Mouse (Mus musculus) heart, embryonic 12.5 days (tissue): Measurements from ENCODE around the gene Adam10. TPM values are rescaled to one million over a fixed set of nuclear protein-coding genes. Genes with fewer than 3 reads are reported as not detected.

Experiments used
- ATAC-seq: fragments of 200-750 bp; cut with Nextera tagmentation; 2 replicates; pipeline ENCODE4 v1.8.0; 2017; ENCODE audit warnings: moderate TSS enrichment, moderate library complexity; ENCODE audit not compliant: insufficient number of reproducible peaks, low FRiP score
- H3K27ac ChIP-seq: fragments of 300-500 bp; sonication (generic); 2 replicates; pipeline ENCODE4 v1.5.1; 2016; ENCODE audit warnings: mild to moderate bottlenecking, moderate library complexity; ENCODE audit not compliant: poor library complexity, severe bottlenecking
- H3K27me3 ChIP-seq: fragments of 300-500 bp; sonication (generic); replicated peaks from 2 replicates; pipeline ENCODE4 v1.6.1; 2016; ENCODE audit warnings: mild to moderate bottlenecking, moderate library complexity
- H3K36me3 ChIP-seq: fragments of 300-500 bp; sonication (generic); 2 replicates; pipeline ENCODE4 v1.6.1; 2016; ENCODE audit warnings: mild to moderate bottlenecking, moderate library complexity
- H3K4me1 ChIP-seq: fragments of 300-500 bp; sonication (generic); replicated peaks from 2 replicates; pipeline ENCODE4 v1.6.1; 2016; ENCODE audit warnings: mild to moderate bottlenecking
- H3K4me2 ChIP-seq: fragments of 300-500 bp; sonication (generic); 2 replicates; pipeline ENCODE4 v1.6.1; 2016; ENCODE audit warnings: mild to moderate bottlenecking, moderate library complexity
- H3K4me3 ChIP-seq: fragments of 300-500 bp; sonication (generic); 2 replicates; pipeline ENCODE4 v1.5.1; 2016; ENCODE audit warnings: mild to moderate bottlenecking
- H3K9ac ChIP-seq: fragments of 300-500 bp; sonication (generic); 2 replicates; pipeline ENCODE4 v1.6.1; 2016; ENCODE audit warnings: mild to moderate bottlenecking, moderate library complexity
- H3K9me3 ChIP-seq: fragments of 300-500 bp; sonication (generic); replicated peaks from 2 replicates; pipeline ENCODE4 v1.6.1; 2016; ENCODE audit warnings: mild to moderate bottlenecking, moderate library complexity
- WGBS: fragments of 180-500 bp; shearing (Covaris S2); methylation state at CpG from one replicate; pipeline ENCODE4 v1.1.7; 2016; 5-methylcytosine and 5-hydroxymethylcytosine counted together
- polyA plus RNA-seq: library from polyadenylated mRNA; unstranded; fragments of >200 nt; fragmentation: Nextera tagmentation; extraction: Ambion mirVana; gene quantifications from 2 replicates; pipeline ENCODE4 v1.2.1, GENCODE M21; 2016

Adam10 gene
- polyA plus RNA-seq, 1 experiment from 2014 or later = 107 TPM

DNA sequence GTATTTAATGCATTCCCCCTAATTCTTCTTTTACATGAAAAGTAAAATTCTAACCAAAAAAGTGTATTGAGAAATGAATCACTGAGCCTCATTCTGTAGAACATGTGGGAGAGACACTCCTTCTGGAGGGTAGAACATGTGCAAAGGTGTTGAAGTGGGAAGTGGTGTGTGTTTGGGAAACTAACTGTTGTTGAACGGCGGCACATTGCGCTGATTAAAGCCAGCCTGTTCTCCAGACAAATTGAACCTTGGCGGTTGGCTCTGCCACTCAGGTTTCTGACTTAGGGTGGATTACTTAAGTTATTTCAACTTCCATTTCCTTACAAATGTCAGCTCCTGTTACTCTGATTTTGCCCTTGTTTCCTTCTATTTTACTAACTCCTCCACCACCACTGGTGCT is 5.1 kb upstream of the Adam10 start:
- no peak overlapping the region for H3K4me2 ChIP-seq
- peaks cover 3% of the 10 kb centered on the region; the same call in 1 of the 2 replicates for H3K4me1 ChIP-seq
- no peaks in the 10 kb centered on the region for H3K27me3 ChIP-seq
- WGBS = 67% methylated on average over 4 of the region's 4 CpGs
- H3K36me3 ChIP-seq = no peaks in the 10 kb centered on the region
- H3K9ac ChIP-seq = no peak overlapping the region
- ATAC-seq = no peak
- no peak overlapping the region for H3K27ac ChIP-seq
- H3K9me3 ChIP-seq = no peaks in the 10 kb centered on the region
- no peak overlapping the region for H3K4me3 ChIP-seq

DNA sequence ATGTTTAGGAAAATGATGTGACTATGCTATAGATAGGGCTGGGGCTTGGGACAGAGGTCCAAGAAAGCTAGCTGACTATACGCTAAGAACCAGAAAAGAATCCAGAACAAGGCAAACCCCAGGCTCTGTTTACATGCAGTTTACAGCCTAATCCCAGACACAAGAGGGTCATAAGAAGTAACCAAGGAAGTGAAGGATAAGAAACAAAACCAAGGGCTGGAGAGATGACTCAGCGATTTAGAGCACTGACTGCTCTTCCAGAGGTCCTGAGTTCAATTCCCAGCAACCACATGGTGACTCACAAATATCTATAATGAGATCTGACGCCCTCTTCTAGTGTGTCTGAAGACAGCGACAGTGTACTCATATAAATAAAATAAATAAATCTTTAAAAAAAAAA is 3.7 kb upstream of the Adam10 start:
- no peak overlapping the region for H3K27ac ChIP-seq
- peaks cover 3% of the 10 kb centered on the region; the same call in 1 of the 2 replicates for H3K4me1 ChIP-seq
- no peak overlapping the region for H3K4me3 ChIP-seq
- H3K9ac ChIP-seq = no peak overlapping the region
- 76% methylated on average over 4 of the region's 4 CpGs for WGBS
- H3K36me3 ChIP-seq = no peaks in the 10 kb centered on the region
- no peaks in the 10 kb centered on the region for H3K27me3 ChIP-seq
- H3K4me2 ChIP-seq = no peak overlapping the region
- no peak for ATAC-seq
- H3K9me3 ChIP-seq = no peaks in the 10 kb centered on the region

DNA sequence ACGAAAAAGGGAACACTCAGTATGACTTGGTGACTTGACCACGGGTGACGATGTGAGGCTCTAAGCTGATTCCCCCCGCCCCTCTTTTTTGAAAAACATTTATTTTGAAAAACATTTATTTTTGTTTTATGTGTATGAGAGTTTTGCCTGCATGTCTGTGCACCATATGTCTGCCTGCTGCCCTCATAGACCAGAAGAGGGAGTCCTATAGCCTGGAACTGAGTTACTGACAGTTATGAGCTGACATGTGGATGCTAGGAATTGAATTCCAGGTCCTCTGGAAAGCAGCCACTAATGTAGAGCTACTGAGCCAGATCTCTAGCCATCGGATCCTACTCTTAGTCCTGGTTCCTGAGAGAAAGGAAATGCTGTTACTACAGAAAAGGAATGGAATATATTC is 2.8 kb upstream of the Adam10 start:
- WGBS = 82% methylated on average over 5 of the region's 5 CpGs
- Histone ChIP-seq H3K9me3 (no peaks in the 10 kb centered on the region), H3K9ac (no peak overlapping the region), H3K36me3 (no peaks in the 10 kb centered on the region), H3K4me1 (peaks cover 3% of the 10 kb centered on the region; the same call in 1 of the 2 replicates), H3K4me2 (no peak overlapping the region), H3K27ac (no peak overlapping the region), H3K27me3 (no peaks in the 10 kb centered on the region), H3K4me3 (no peak overlapping the region)
- no peak for ATAC-seq

DNA sequence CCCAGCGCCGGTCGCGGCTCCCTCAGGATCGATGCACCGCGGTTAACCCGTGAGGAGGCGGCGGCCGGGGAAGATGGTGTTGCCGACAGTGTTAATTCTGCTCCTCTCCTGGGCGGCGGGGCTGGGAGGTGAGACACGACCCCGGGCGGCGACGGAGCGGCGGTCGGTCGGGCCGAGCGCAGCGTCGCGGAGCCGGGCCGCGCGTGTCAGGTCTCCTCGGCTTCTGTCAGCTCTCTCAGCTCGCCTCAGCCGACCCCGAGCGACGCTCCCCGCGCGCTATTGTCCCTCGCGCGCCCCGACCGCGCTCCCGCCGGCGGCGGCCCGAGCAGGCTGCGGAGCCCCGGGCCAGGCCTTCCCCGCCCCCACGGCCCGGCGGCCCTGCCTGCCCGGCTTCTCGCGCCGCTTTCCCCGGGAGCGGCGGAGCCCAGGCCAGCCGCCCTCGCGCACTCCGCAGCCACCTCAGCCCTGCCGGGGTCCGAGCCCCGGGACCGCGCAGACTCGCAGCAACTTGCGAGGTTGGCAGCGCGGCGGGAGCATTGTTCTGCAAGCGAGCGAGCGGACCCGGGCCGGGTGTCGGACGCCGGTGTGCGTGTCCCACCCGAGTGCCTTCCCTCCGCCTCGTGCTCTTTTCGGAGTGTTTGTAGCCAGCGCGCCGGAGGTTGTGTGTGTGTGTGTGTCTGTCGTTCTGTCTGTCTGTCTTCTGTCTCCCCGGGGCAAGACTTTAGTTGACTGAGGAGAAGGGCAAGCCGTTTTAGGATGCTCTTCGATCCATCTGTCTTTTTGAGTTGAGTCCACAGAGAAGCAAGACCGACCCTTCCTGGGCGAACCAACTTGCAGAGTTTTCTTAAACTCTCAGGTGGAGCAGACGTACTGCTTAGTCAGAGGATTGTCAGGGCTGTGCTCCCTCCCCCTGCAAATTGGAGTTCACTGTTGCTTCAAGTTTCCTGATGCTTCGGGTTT is 615 bp downstream of the Adam10 start:
- Histone ChIP-seq H3K9ac (peak overlapping the region; percentile 99), H3K27me3 (no peaks in the 10 kb centered on the region), H3K9me3 (no peaks in the 10 kb centered on the region), H3K27ac (peak overlapping the region; percentile 97), H3K36me3 (no peaks in the 10 kb centered on the region), H3K4me2 (peak overlapping the region; percentile 85), H3K4me1 (peaks cover 15% of the 10 kb centered on the region), H3K4me3 (peak overlapping the region; percentile 98)
- under 1% methylated on average over 92 of the region's 103 CpGs for WGBS
- peak; percentile 71 for ATAC-seq

DNA sequence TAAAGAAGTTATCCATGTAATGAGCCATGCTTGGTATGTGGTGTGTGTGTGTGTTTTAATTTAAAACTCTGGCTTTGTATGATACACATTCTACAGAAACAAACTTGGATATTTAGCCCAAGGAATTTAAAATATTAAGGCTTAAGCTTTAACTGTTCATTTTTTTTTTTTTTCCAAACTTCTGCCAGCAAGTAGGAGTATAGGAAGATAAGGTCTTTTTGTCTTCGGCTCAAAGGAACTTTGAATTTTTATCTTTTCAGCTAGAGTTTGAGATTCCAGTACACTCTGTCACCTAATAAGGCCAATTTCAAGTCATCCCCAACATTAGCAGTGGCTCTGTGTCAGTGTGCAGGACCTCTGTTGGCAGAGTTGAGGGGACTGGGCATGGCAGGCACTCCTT is 3.4 kb downstream of the Adam10 start:
- Histone ChIP-seq H3K4me3 (no peak overlapping the region), H3K4me1 (peaks cover 33% of the 10 kb centered on the region), H3K36me3 (no peaks in the 10 kb centered on the region), H3K27me3 (no peaks in the 10 kb centered on the region), H3K9ac (no peak overlapping the region), H3K9me3 (no peaks in the 10 kb centered on the region), H3K4me2 (peak overlapping the region; percentile 48), H3K27ac (no peak overlapping the region)
- WGBS = 23% methylated on average over 1 of the region's 1 CpGs
- no peak for ATAC-seq

DNA sequence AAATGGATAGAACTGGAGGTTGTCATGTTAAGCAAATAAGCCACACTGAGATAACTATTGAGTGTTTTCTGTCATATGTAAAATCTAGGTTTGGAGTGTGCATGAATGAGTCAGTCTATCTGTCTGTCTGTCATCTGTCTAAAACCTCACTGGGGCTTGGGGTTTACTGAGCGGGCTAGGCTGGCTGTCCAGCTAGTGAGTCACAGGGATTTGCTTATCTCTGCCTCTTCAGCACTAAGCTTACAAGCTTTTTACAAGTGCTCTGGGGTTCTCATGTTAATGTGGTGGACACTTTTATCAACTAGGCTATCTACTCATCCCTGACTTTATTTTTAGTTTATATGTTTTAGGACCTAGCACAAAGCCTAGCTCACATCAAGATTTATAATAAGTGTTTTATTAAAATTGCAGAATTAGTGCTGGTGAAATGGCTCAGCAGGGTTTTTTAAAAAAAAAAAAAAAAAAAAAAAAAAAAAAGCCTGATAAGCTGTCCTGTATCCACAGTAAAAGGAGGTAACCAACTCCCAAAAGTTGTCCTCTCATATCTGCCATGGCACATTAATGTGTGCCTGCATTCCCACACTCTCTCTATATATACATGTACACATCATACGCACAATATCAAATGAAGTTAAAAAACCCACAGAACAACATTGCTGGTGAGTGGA is 9.6 kb downstream of the Adam10 start:
- H3K9ac ChIP-seq = no peak overlapping the region
- H3K4me2 ChIP-seq = no peak overlapping the region
- no peaks in the 10 kb centered on the region for H3K27me3 ChIP-seq
- ATAC-seq = peak; percentile 51; the same call in 1 of the 2 replicates
- H3K4me3 ChIP-seq = no peak overlapping the region
- H3K4me1 ChIP-seq = peaks cover 43% of the 10 kb centered on the region
- 40% methylated on average over 2 of the region's 2 CpGs for WGBS
- H3K9me3 ChIP-seq = no peaks in the 10 kb centered on the region
- no peaks in the 10 kb centered on the region for H3K36me3 ChIP-seq
- H3K27ac ChIP-seq = no peak overlapping the region; the same call in 1 of the 2 replicates

DNA sequence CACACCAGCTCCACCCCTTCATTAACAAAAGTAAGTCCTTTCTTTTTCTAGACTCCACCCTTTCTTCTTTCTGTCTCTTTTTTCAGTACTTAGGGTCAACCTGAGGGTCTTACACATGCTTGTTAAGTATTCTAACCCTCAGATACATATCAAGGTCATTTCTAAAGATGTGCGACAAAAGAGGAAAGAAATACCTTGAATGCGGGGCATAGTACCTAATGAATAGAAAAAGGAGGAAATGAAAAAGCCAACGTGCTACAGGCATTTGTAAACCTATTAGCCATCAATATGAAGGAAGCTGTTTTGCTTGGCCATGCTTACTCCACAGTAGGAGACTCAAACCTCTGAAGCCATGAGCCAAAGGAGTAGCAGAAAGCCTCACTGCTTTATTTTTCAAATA is 11.1 kb downstream of the Adam10 start:
- no peaks in the 10 kb centered on the region for H3K36me3 ChIP-seq
- H3K9me3 ChIP-seq = no peaks in the 10 kb centered on the region
- H3K4me1 ChIP-seq = peaks cover 38% of the 10 kb centered on the region
- no peak overlapping the region for H3K9ac ChIP-seq
- no peak overlapping the region for H3K4me3 ChIP-seq
- H3K27ac ChIP-seq = no peak overlapping the region
- no peak for ATAC-seq
- H3K27me3 ChIP-seq = no peaks in the 10 kb centered on the region
- WGBS = 87% methylated on average over 3 of the region's 3 CpGs
- no peak overlapping the region for H3K4me2 ChIP-seq

DNA sequence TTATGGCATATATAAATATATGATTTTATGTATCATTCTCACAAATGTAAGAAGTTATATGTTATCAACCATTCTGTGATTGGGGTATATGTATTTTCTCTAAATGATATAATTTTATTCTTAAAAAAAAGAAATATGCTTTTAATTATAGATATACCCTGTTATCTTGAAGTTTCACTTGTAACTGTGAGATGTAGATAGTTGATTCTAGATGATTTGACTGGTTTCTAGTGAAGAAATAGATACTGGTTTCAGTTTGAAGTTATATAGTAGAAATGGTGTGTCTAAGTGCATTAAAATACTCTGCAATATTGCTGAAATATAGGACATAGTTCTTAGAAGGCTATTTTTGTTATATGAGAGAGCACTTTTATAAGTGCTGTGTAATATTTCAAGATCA is 11.8 kb downstream of the Adam10 start:
- no peaks in the 10 kb centered on the region for H3K36me3 ChIP-seq
- no peak overlapping the region for H3K4me2 ChIP-seq
- no peaks in the 10 kb centered on the region for H3K9me3 ChIP-seq
- no peak overlapping the region for H3K9ac ChIP-seq
- ATAC-seq = no peak
- peaks cover 31% of the 10 kb centered on the region for H3K4me1 ChIP-seq
- H3K4me3 ChIP-seq = no peak overlapping the region
- H3K27me3 ChIP-seq = no peaks in the 10 kb centered on the region
- H3K27ac ChIP-seq = no peak overlapping the region

DNA sequence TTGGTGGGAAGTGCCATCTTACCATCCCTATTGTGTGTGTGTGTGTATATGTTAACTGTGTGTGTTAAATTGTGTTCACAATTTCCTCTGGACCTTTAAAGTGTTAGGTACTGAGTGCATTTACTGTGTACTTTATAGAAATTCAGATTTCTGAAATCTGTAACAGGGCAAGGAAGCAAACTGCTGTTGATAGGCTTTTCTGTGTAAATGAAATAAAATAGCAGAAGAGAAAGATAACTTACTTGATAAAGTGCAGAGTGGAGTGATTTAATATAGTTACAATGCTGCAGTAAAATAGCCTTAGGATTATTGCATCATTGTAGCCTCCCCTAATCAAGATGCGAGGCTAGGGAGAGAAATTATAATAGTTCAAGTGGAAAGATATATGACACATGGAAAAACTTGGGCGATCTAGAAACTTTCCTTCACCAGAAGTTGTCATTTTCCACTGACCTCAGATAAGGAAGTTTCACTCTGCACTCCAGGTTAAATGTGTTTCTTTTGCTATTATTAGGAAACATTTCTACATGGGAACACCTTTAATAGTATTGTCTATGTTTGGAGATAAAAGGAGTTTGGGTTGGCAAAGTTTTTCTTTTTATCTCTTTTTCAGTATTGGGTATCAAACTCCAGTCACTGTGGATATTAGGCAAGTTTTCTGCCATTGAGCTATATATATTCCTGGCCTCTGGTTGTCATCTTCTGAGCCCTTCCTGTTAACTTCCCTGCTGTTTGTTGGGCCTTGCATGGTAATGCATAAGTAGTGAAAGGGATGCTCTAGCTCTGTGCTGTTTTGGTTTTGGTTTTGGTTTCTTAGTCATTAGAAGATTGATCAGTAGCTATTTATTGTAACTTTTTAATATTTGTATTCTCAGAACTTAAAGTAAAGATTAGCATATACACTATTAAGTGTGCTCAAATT is 13.2 kb downstream of the Adam10 start:
- ATAC-seq = no peak
- no peaks in the 10 kb centered on the region for H3K9me3 ChIP-seq
- H3K9ac ChIP-seq = no peak overlapping the region
- H3K4me1 ChIP-seq = peaks cover 24% of the 10 kb centered on the region
- H3K4me2 ChIP-seq = no peak overlapping the region
- no peak overlapping the region for H3K4me3 ChIP-seq
- H3K36me3 ChIP-seq = no peaks in the 10 kb centered on the region
- H3K27ac ChIP-seq = no peak overlapping the region
- no peaks in the 10 kb centered on the region for H3K27me3 ChIP-seq
- WGBS = 50% methylated on average over 2 of the region's 2 CpGs

DNA sequence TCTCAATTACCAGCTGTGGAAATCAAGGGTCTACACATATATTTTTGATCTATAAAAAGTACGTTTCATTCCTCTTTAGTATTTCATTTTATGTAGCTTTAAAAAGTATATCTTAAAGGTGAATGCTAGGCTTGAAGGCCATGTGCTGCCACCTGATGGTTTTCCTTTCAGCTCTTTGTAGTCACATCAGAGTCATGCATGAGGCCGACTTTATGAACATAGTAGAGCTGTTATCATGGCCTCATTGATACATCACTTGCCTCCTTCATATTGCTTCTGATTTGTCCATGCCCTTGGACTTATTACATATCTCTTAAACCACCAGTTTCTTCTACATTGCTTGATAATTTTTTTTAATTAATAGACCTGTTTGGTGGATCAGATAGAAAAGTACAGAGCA is 16.9 kb downstream of the Adam10 start:
- Histone ChIP-seq H3K9ac (no peak overlapping the region), H3K4me1 (peaks cover 15% of the 10 kb centered on the region), H3K27me3 (no peaks in the 10 kb centered on the region), H3K27ac (no peak overlapping the region), H3K36me3 (no peaks in the 10 kb centered on the region), H3K4me2 (no peak overlapping the region), H3K9me3 (no peaks in the 10 kb centered on the region), H3K4me3 (no peak overlapping the region)
- 81% methylated on average over 2 of the region's 2 CpGs for WGBS
- no peak for ATAC-seq

DNA sequence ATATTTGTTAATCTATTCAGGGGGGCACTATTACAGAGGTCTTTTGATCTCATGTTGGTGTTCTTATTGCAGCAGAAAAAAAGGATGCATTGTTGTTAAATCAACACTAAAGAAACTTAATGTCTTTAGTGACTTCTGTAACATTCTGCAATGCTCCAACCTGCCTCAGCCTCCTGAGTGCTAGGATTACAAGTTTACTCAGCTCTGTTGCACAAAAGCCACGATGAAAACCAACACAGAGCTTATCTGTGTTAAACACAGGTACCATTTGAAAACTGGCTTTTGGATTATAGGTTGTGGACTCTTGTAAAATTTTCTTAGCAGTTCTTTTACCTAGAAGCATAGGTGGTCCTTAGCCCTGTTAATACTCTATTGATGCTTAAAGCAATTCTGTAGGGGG is 19.3 kb downstream of the Adam10 start:
- no peak for ATAC-seq
- 72% methylated on average over 1 of the region's 1 CpGs for WGBS
- no peak overlapping the region for H3K4me3 ChIP-seq

More for the DNA sequence above, 19.3 kb downstream of the Adam10 start:
- Histone ChIP-seq H3K4me2 (no peak overlapping the region), H3K9ac (no peak overlapping the region), H3K27me3 (no peaks in the 10 kb centered on the region), H3K4me1 (0 out of 2 replicates have a peak, but pooled peaks cover 6% of the 10 kb centered on the region), H3K9me3 (no peaks in the 10 kb centered on the region), H3K27ac (no peak overlapping the region), H3K36me3 (no peaks in the 10 kb centered on the region)
